Mouse (Mus musculus) testis, postnatal 14 days (tissue): ENCODE measurements around the gene Ube2g1.
"Not testable (repeated sequence)": the region's sequence is repeated elsewhere in the genome, so short reads cannot be mapped to it uniquely, and the experiment has no call there.

Experiments used
- DNase-seq: peaks from one replicate; pipeline ENCODE4 v3.0.0; 2021; ENCODE audit warnings: low spot score

Gene Ube2g1

DNA sequence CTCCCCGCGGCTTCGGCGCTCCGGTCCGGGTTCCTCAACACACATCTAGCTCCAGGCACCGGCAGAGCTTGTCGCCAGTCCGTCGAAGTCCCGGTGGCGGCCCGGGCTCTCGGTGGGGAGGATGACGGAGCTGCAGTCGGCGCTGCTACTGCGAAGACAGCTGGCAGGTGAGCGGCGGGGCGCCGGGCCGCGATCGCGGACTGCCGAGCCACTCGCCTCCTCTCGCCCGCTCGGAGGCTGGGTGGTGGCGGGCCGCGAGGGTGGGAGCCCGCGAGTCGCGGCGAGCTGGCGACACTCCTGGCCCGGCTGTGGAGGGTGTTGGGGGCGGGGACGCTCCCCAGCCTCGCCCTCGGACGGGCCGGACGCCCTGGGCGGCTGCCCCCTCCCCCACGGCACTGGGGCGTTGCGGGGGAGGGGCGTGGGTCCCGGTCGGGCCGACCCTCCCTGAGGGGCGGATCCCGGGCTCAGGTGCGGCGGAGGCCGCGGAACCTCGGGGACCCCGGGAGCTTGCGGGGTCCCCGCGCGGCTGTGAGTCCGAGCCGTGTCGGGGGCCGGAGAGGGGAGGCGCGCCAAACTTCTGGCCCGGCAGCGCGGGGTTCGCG, 487 bp downstream of the Ube2g1 start:
- peak; percentile 83 for DNase-seq

DNA sequence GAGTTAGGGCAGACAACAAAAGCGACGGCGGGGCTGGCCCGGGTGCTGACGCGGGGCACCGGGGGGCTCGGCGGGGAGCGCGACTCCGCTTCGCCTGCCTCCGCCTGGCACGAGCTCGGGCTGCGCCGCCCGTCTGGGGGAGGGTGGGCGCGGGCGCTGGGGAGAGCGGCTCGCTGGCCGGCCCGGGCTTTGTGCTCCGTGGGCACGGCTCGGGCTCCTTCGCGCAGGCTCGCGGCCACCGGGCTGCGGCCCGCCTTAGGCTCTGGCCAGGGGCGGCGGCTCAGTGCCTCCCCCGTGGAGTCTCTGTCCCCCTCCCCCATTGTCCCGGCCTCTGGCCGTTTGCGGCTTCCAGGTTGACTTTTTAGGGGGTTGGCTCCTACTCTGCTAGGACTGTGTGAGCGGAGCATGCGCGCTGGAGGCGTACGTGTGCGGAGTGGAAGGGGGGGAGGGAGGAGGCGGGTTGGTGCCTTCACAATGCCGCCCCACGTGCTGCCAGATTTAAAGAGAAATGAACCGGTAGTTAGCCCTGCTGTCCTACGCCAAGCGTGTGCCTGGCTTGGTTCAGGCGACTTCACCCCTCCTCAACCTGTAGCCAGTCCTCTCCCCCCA, 1.1 kb downstream of the Ube2g1 start:
- peak; percentile 92 for DNase-seq

DNA sequence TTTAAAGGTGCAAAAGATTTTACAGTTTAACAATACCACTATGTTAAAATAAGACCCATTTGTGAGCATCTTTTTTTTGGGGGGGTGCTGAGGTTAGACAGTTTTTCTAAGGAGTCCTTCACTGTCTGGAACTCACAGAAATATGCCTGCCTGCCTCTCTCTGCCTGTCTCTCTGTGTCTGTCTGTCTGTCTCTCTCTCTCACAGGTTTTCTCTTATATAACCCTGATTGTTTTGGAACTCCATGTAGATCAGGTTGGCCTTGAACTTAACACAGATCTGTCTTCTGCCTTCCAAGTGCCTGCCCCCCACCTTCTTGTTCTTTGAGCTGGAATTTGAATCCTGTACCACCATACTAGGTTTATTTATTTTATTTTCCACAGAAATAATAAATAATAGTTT, 2.2 kb downstream of the Ube2g1 start:
- DNase-seq, result no peak

DNA sequence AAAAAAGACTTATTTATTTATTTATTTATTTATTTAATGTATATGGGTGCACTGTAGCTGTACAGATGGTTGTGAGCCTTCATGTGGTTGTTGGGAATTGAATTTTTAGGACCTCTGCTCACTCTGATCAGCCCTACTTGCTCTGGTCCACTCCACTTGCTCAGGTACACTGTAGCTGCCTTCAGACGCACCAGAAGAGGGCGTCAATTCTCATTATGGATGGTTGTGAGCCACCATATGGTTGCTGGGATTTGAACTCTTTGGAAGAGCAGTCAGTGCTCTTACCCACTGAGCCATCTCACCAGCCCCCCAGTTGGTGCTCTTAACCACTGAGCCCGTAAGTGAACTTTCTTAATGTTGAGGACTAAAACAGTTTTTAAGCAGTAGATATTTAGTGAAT, 7.3 kb downstream of the Ube2g1 start:
- DNase-seq, result not testable (repeated sequence)

DNA sequence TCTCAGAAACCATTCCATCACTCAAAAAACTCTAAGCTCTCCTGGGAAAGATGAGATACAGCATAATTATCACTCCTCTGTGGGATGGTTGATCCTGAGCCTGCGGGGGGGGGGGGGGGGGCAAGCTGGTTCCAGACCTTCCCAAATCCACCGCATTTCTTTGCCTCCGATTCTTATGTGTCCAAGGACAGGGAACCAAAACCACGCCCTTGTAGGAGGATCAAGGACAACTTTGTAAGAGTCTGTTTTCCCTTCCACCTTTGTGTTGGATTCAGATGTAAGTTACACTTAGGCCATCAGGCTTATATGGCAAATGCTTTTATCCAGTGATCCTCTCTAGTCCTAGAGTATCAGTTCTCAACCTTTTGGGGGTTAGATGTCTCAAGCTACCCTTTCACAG, 8.8 kb downstream of the Ube2g1 start:
- no peak for DNase-seq

DNA sequence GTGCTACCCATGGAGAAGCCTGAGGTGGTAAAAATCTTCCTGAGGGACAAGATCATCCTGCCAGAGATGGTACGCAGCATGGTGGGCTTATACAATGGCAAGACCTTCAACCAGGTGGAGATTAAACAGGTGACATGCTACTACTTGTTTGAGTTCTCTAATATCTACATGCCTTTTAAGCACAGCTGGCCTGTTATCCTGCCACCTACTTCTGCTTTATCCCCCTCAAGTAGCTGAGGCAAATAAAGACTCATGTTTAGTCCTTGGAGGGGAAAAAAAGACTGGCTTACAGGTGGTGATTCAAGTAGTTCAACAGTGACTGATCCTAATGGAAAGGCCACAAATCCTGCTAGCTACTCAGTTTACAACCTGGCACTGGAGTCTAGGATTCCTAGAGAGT, 11.4 kb downstream of the Ube2g1 start:
- DNase-seq, result no peak

DNA sequence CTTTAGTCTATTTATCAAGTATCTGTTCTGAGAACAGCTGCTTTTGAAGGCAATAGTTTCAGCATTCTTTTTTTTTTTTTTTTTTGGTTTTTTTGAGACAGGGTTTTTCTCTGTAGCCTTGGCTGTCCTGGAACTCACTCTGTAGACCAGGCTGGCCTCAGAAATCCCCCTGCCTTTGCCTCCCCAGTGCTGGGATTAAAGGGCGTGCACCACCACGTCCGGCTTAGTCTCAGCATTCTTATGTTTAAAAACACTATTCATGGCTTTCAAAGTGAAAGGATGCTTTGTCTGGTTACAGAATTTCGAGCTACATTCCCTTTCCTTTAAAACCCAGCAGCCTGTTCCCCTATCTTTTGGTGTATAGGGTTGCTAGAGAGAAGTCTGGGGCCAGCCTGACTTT, 35.6 kb downstream of the Ube2g1 start:
- DNase-seq, result no peak

DNA sequence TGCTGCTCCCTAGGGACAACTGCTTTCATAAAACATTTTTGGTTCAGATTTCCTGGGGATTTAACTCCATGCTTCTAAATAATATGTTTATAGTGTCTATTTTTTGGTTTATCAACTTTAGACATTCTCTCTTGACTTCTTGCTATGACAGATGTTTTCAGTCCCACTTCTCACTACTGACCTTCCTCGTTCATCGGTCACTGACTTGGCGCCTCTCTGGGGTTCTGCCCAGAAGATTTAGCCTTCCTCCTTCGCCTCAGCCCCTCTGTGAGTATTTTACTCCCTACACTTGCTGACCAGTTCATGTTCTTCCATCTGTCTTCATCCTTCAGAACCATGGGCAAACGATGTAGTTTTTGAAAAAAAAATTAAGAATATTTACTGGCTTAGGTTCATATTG, 38.3 kb downstream of the Ube2g1 start:
- DNase-seq, result no peak

DNA sequence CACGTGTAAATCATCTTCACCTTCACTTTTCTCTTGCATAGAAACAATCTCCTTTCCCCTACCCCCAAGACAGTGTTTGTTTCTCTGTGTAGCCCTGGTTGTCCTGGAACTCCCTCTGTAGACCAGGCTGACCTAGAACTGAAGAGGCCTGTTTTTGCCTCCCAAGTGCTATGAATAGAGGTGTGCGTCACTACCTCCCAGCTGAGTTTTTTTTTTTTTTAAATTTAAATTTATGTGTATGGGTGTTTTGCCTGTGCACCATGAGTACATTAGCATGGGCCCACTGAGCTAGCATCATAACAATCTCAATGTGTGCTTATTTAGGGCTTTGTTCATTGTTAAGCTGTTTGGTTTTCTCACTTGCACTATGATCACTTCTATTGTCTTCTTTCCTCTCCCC, 43.3 kb downstream of the Ube2g1 start:
- DNase-seq, result no peak

DNA sequence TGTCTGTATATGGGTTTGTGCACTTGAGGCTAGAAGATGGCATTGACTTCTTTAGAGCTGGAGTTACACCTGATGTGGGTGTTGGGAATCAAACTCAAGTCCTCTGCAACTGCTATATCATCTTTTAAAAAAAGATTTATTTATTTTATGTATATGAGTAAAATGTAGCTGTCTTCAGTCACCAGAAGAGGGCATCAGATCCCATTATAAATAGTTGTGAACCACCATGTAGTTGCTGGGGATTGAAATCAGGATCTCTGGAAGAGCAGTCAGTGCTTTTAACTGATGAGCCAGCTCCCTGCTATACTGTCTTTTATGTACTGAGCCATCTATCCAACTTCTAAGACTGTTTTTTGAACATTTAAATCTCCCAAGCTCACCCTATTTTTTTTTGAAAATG, 52.8 kb downstream of the Ube2g1 start:
- DNase-seq, result no peak

DNA sequence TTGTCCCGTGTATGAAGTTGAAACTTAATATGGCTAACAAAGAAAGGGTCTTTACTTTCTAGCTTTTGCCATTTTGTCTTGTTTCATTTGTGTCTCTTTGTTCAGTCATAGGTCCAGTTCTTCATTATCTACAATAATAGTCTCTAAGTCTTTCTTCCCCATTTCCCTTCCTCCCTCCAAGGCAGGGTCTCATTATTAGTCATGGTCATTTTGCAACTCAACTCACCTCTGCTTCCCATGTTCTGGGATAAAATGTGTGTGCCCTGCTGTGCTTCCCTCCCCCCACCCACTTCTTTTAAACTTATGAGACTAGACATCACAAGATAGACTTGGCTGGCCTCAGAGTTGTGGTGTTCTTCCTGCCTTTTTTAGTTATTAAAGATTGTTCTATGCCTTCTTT, 53.3 kb downstream of the Ube2g1 start:
- no peak for DNase-seq

DNA sequence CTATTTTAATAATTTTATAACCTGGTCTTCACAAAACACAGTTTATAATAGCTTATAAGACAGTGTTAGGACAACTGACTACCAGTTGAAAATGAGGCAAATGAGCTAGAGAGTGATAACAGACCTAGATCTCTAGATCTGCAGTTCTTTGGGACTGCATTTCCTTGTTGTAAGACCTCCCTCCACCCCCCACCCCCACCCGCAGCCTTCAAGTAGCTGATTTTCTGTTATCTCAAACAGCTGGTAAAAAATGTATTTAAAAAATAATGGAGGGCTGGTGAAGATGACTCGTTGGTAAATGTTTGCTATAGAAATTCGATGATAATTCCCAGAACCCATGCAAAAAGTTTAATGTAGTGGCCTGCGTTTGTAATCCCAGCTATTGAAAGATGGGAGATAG, 57.6 kb downstream of the Ube2g1 start:
- DNase-seq, result no peak

DNA sequence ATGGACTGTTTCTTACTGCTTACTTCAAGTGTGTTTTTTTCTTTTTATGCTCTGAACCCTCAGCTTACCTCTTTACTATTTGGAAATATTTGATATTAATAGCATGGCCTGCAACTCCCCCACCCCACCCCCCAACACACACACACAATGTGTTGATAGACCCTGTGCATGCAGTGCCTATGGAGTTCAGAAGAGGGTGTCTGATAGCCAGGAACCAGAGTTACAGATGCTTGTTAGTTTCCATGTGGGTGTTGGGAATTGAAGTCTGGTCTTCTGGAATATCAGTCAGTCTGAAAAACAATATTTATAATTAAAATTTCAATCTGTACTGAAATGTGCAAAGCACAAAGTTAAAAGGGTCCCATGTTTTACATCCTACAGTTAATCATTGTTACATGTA, 63.6 kb downstream of the Ube2g1 start:
- no peak for DNase-seq

DNA sequence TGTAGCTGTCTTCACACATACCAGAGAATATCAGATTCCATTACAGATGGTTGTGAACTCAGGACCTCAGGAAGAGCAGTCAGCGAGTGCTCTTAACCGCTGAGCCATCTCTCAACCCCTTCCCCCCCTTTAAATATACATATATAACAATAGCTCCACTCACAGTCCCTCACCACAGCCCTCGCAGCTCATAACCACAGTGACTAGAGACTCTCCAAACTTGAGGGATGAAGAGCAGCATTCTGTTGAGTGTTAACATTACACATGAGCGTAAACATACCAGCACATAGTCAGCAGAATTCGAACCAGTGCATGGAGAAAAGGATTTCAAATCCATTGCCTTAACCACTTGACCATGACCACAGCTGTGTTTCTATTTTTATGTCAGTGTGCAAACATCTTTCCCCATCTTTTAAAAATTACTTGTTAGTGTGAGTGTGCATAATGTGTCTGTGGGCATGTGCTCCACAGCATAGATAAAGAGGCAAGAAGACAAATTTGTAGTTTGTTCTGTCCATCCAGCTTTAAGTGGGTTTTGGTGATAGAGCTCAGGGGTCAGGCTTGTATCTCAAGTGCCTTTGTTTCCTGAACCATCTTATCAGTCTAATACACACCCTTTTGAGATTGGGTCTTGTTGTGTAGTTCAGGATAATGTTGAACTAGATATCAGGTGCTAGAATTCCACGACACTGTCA, 64.4 kb downstream of the Ube2g1 start:
- no peak for DNase-seq

DNA sequence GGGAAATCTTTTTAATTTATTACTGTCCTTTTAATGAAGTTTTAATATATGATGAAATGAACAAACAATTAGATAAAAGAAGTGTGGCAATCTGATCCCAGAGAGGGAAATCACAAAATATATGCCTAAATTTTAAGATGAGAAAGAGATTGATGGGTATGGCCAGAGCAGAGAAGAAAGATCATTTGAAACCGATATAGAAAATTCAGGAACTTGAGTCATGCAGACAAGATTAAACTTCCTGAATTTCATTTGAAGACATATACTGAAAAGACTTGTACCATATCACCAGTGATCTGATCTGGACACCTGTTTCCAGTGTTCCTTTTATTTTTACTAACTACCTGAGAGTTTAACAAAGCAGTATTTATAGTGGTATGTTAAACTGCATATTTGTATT, 65.4 kb downstream of the Ube2g1 start:
- no peak for DNase-seq

DNA sequence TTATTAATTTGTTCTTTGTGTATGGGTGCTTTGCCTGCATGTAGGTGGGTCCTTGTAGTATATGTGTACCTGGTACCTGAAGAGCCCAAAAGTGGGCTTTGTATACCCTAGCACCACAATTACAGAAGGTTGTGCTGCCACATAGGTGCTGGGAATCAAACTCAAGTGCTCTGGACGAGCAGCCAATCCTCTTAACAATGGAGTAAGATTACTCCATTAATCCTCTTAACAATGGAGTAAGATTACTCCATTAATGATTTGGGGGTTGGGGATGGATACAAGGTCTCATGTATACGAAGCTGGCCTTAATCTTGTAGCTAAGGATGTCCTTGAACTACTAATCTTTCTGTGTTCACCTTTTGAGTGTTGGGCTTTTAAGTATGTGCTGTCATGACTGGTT, 68.2 kb downstream of the Ube2g1 start:
- DNase-seq, result no peak

DNA sequence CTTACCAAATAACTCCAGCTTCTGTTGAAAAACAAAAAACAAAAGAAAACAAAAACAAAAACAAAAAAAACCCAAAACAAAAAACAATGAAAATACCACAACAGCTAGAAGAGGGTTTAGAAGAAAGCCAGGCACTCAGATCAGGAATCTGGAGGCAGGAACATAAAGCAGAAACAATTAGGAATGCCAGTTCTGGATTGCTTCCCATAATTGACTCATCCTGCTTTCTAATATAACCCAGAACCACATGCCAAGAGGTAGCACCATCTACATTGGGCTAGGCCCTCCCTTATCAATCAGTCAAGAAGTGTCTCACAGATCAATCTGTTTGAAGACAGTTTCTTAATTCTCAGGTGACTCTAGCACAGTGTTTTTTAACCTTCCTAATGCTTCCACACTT, 73.6 kb downstream of the Ube2g1 start:
- DNase-seq, result no peak

DNA sequence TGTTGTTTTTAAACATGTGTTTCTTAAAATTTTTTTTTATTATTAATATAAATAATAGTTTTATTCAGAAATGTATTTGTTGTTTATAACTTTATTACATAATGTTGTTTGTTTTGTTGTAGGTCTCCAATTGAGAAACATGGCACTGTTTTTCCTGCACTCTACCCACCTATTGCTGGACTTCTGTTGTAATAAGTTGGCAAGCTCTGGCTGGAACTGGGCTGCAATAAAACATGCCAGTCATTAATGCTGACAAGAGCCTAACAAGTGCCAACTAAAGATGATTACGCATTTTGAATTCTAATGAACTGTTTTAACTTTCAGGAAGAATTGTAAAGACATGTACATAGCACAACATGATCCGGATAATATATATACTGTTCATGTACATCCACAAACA, 76.3 kb downstream of the Ube2g1 start:
- DNase-seq, result no peak

DNA sequence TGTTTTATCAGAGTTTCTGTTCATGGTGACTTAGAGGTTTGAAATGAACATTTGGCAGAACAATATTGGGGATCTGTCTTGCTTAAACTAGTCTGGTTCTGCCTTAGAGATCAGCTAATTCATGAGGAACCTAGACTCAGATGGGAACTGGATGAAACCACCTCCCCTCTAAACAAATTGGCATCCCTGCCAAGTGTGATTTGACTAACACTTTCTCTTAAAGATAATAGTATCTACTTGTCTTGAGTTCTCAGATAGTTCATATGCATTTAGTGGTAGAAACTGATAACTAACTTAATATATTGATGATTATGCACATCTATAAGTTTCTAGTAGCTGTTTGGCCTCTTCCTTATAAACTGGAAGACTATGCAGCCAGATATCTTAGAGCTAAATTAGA, 79.6 kb downstream of the Ube2g1 start:
- no peak for DNase-seq

DNA sequence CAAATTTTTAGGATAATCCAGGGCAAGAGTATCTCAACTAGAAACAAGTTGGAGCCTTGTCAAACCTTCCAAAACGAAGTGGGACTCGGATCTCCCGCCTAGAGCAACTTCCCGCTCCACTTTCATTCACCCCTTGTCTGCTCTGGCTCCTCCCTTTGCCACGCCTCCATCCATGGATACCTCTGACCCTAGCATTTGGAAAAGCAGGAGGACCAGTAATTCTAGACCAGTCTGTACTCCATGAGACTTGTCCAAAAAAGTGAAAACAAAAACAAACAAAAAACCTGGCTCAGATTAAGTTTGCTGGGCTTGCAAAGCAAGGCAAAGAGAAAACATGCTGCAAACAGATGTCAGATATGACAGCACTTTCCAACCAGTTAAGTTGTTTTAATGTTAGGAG, 81.2 kb downstream of the Ube2g1 start:
- no peak for DNase-seq

DNA sequence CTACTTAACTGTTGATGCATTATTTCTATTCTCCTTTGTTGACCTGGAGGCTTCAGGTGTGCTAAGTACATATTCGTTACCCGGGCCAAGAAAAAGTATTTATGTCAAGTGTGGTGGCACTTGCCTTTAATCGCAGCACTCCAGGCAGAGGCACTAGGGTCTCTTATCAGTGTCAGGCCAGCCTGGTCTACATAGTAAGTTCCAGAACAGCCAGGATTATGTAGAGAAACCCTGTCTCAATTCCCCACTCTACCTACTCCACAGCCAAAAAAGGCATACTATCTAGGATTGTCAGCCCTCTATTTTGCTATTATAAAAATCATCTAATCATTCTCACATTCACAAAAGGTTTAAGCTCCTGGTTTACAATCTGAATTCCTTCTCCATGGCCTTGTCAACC, 82.0 kb downstream of the Ube2g1 start:
- no peak for DNase-seq

DNA sequence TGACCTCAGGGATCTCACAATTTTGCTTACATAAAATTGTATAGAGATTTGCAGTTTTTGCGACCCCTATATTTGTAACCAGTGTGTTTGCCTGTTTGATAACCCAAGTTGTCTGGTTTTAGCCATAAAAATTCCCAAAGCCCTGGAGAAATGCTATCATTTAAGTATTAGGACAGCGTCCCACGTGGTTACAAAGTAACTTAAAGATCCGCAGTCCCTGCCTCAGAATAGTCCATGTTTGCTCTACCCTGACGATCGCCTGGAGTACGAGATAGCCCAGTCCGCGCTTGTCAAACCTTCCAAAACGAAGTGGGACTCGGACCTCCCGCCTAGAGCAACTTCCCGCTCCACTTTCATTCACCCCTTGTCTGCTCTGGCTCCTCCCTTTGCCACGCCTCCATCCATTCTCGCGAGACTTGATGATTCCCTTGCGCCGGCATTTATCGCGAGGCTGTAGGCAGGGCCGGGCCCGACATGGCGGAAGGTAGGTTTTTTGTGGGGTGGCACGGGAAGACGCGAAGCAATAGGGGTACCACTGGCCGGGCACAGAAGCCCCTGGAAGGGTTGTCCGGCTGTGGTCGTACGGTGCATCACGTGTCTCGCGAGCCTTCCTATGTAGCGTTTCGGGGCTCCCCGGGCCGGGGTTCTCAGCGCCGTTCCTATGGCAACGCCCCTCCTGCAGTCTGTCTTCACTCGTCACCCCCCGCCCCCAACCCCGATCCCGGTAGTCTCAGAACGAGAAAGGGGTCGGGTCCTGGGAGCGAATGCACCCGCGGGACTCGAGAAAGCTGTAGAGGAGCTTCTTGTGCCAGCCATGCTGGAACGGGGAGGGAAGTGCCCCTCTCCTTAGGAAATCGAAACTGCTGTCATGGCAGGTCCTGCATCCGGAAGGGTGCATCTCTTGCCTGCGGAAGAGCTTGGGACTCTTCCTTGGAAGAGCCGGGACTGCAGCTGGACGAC, 82.7 kb downstream of the Ube2g1 start, which contains the start of gene Ankfy1:
Gene Ankfy1 (plus strand): TSS at position 456 of the 960 bp plus-strand sequence.
- DNase-seq, result peak; percentile 96

DNA sequence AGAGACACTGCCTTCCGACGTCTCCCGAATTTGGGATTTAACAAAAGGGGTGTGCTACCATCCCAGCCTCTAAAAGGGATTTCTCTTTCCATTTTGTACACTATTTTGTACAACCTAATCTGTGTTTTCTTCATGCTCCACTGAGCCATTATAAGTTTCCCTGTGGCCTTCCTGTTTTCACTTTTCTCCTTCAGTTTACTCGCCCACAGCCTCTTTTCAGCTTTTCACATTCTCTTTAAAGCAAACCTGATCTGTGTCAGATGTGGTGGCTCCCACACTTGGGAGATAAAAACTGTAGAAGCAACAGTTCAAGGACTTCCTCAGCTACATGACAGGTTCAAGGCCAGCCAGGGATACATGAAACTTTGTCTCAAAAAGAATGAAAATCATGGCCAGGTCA, 85.3 kb downstream of the Ube2g1 start:
- no peak for DNase-seq
